Mouse (Mus musculus): ENCODE data around the gene Slco2b1. TPM values are rescaled to one million over a fixed set of nuclear protein-coding genes. Genes with fewer than 3 reads are reported as not detected.

Slco2b1 gene
- polyA plus RNA-seq, 1 experiment from 2014 or later = 0.97 TPM

DNA sequence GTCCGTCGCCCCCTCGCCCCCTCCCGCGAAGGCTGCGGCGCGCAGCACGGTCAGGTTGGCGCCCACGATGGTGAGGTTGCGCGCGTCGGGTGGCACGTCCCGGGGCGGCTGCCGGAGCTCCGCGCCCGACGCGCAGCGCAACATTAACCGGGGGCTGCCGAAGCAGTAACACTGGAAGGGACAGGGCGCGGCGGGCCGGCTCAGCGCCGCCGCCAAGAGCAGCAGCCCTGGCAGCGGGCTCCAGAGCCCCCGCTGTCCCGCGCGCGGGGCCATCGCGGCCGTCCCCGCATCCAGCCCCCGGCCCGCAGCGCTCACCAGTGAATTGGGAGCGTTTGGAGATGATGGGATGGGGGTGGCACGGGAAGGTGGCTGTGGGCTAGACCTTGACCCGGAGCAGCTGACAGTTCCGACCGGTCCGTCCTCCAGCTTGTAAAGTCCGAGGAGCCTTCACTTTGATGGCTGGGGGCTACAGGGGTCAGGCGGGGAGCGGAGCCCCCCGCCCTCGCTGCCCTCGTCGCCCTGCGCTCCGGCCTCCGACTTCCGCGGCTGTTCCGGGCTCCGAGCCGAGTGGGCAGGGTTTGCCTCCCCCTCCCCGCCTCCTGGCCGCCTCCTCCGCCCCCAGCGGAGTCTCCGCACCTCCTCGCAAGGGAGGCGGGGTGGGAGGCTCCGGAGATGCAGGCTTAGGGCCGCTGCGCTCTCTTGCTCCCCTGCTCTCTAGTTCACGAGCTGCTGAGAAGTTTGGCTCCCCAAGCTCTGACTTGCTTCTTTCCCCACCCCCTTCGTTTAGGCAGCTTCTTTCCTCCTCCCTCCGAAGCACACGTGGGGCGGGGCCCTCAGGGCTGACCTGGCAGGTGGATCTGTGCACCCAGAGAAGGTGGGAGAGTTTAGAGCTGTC, 84.5 kb downstream of the Slco2b1 start, which contains the start of gene Tpbgl:
Gene Tpbgl (minus strand): TSS at position 728 of the 895 bp plus-strand sequence.
- under 1% methylated on average over 82 of the region's 83 CpGs for WGBS
- Histone ChIP-seq H3K4me1 (replicated peaks; ENCODE audit: control insufficient read depth, insufficient read depth, low read length) (peaks cover 5% of the 10 kb centered on the region), H3K9me3 (ENCODE audit: control insufficient read depth, low read length) (no peaks in the 10 kb centered on the region), H3K36me3 (ENCODE audit: control insufficient read depth, insufficient read depth, low read length) (no peaks in the 10 kb centered on the region), H3K9ac (ENCODE audit: low read depth, low read length) (peak within 1 kb of the TSS; percentile 20; the same call in 1 of the 2 replicates), H3K27ac (ENCODE audit: low read depth, low read length) (no peak within 1 kb of the TSS), H3K4me3 (ENCODE audit: low read depth, low read length) (peak within 1 kb of the TSS; percentile 51), H3K27me3 (replicated peaks; ENCODE audit: control insufficient read depth, insufficient read depth, low read length) (peaks cover 83% of the 10 kb centered on the region), H3K4me2 (peak within 1 kb of the TSS; percentile 86)
- DNase-seq (ENCODE audit: low spot score) = no peak
- no peak for ATAC-seq (replicated peaks; ENCODE audit: low FRiP score)

DNA sequence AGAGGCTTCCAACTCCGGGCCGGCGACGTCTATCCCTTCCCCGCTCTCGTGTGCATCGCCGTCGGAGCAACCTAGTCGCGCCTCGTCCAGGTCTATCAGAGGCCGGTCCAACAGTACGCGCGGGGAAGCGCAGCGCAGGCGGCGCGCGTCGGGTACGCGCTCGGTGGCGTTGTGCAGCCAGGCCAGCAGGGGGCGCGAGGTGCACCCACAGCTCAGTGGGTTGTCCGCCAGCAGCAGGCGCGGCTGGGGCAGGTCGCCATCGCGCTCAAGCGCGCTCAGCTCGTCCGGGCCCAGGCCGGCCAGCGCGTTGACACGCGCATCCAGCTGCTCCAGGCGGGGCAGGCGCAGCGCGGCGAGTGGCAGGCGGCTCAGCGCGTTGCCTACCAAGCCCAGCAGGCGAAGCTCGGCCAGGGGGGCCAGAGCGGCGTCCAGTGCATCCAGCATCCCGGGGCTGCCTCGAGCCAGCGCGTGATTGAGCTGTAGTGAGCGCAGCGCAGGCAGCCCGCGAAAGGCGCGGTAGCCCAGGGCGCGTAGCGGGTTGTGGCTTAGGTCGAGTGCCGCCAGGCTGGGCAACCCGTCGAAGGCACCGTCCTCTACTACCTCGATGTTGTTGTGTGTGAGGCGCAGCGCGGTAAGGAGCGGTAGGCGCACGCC, 85.3 kb downstream of the Slco2b1 start:
- Histone ChIP-seq H3K9ac (ENCODE audit: low read depth, low read length) (peak overlapping the region; percentile 20; the same call in 1 of the 2 replicates), H3K9me3 (ENCODE audit: control insufficient read depth, low read length) (no peaks in the 10 kb centered on the region), H3K27me3 (replicated peaks; ENCODE audit: control insufficient read depth, insufficient read depth, low read length) (peaks cover 82% of the 10 kb centered on the region), H3K4me2 (peak overlapping the region; percentile 86), H3K36me3 (ENCODE audit: control insufficient read depth, insufficient read depth, low read length) (no peaks in the 10 kb centered on the region), H3K4me3 (ENCODE audit: low read depth, low read length) (peak overlapping the region; percentile 51), H3K4me1 (replicated peaks; ENCODE audit: control insufficient read depth, insufficient read depth, low read length) (peaks cover 5% of the 10 kb centered on the region), H3K27ac (ENCODE audit: low read depth, low read length) (no peak overlapping the region)
- WGBS = under 1% methylated on average over 81 of the region's 81 CpGs
- ATAC-seq (replicated peaks; ENCODE audit: low FRiP score) (peak; percentile 79), DNase-seq (ENCODE audit: low spot score) (peak; percentile 76)

DNA sequence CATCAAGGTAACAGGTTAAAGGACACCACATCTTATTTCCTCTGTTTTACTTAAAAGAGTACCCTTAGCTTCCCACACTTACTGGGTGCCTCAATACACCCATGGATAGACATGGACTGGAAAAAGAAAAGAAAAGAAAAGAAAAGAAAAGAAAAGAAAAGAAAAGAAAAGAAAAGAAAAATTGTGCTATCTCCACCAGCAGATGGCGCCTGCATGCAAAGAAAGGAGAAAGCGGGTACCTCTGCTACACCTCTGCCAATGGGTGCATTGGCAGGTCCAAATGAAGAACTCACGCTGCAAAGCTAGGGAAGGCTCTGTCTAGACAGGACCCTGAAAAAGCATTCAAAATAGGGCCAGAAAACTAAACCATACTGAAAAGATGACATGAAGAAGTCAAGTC, 92.3 kb downstream of the Slco2b1 start:
- Histone ChIP-seq H3K9ac (ENCODE audit: low read depth, low read length) (no peak overlapping the region), H3K4me2 (no peak overlapping the region), H3K4me3 (ENCODE audit: low read depth, low read length) (no peak overlapping the region), H3K9me3 (ENCODE audit: control insufficient read depth, low read length) (no peaks in the 10 kb centered on the region), H3K4me1 (replicated peaks; ENCODE audit: control insufficient read depth, insufficient read depth, low read length) (no peaks in the 10 kb centered on the region), H3K36me3 (ENCODE audit: control insufficient read depth, insufficient read depth, low read length) (no peaks in the 10 kb centered on the region), H3K27ac (ENCODE audit: low read depth, low read length) (no peak overlapping the region), H3K27me3 (replicated peaks; ENCODE audit: control insufficient read depth, insufficient read depth, low read length) (peaks cover 31% of the 10 kb centered on the region)
- DNase-seq (ENCODE audit: low spot score) = no peak
- no peak for ATAC-seq (replicated peaks; ENCODE audit: low FRiP score)
- WGBS = 9% methylated on average over 3 of the region's 3 CpGs

DNA sequence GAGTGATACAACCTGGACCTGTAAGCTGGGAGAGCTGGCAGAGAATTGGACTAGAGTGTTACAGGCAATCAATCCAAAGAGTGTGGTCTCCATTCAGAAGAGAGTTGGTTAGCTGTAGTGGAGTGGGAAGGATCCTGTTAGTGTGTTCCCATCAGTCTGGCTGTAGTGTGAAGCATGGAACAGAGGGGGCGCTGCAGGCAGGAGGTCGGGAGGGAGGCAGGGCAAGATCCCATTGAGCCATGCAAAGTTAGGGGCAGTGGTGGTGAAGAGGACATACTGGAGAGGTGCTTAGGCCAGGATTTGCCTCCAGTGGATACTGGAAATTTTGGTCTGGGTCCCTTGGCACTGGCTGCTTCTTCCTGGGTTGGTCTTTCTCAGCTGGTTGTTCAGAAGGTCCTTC, 92.9 kb downstream of the Slco2b1 start:
- H3K9ac ChIP-seq (ENCODE audit: low read depth, low read length) = no peak overlapping the region
- ATAC-seq (replicated peaks; ENCODE audit: low FRiP score) (no peak), DNase-seq (ENCODE audit: low spot score) (no peak)
- no peak overlapping the region for H3K27ac ChIP-seq (ENCODE audit: low read depth, low read length)
- H3K4me1 ChIP-seq (replicated peaks; ENCODE audit: control insufficient read depth, insufficient read depth, low read length) = no peaks in the 10 kb centered on the region
- no peak overlapping the region for H3K4me3 ChIP-seq (ENCODE audit: low read depth, low read length)
- H3K27me3 ChIP-seq (replicated peaks; ENCODE audit: control insufficient read depth, insufficient read depth, low read length) = peaks cover 28% of the 10 kb centered on the region
- no peak overlapping the region for H3K4me2 ChIP-seq
- H3K9me3 ChIP-seq (ENCODE audit: control insufficient read depth, low read length) = no peaks in the 10 kb centered on the region
- WGBS = 63% methylated on average over 2 of the region's 2 CpGs
- no peaks in the 10 kb centered on the region for H3K36me3 ChIP-seq (ENCODE audit: control insufficient read depth, insufficient read depth, low read length)

Other genes starting within 250 kb of the Slco2b1 start
- 0.23 and 0.32 TPM in 2 replicates for gene Klhl35, start 245.3 kb downstream of the Slco2b1 start, polyA plus RNA-seq (2014; fragmentation: Nextera tagmentation; extraction: Ambion mirVana)
- 934 and 944 TPM in 2 replicates for gene Rps3, start 227.6 kb downstream of the Slco2b1 start, polyA plus RNA-seq (2014; fragmentation: Nextera tagmentation; extraction: Ambion mirVana)
- 27.9 and 28.9 TPM in 2 replicates for gene Arrb1, start 175.9 kb downstream of the Slco2b1 start, polyA plus RNA-seq (2014; fragmentation: Nextera tagmentation; extraction: Ambion mirVana)
- gene Tpbgl, start 84.2 kb downstream of the Slco2b1 start, polyA plus RNA-seq (2014; fragmentation: Nextera tagmentation; extraction: Ambion mirVana) = 0.53 and 0.78 TPM in 2 replicates
- not detected in 2 replicates for gene Olfr520, start 18.9 kb upstream of the Slco2b1 start, polyA plus RNA-seq (2014; fragmentation: Nextera tagmentation; extraction: Ambion mirVana)
- not detected in 2 replicates for gene Olfr521, start 52.2 kb upstream of the Slco2b1 start, polyA plus RNA-seq (2014; fragmentation: Nextera tagmentation; extraction: Ambion mirVana)
- 5.4 and 5.9 TPM in 2 replicates for gene Neu3, start 117.1 kb upstream of the Slco2b1 start, polyA plus RNA-seq (2014; fragmentation: Nextera tagmentation; extraction: Ambion mirVana)
- gene Xrra1, start 147.8 kb upstream of the Slco2b1 start, polyA plus RNA-seq (2014; fragmentation: Nextera tagmentation; extraction: Ambion mirVana) = 0.10 and 0.17 TPM in 2 replicates
- gene Spcs2, start 152.1 kb upstream of the Slco2b1 start, polyA plus RNA-seq (2014; fragmentation: Nextera tagmentation; extraction: Ambion mirVana) = 301 and 312 TPM in 2 replicates

All from liver, embryonic 11.5 days (tissue).